Mouse (Mus musculus) left cerebral cortex, adult 8-10 months (tissue): ENCODE data around the gene Eif4e2. TPM values are rescaled to one million over a fixed set of nuclear protein-coding genes. Genes with fewer than 3 reads are reported as not detected.

Source experiments
- total RNA-seq, 4 experiments: library from RNA; stranded (reverse); gene quantifications; 2 replicates each; pipeline ENCODE4 v1.2.4; 2022

Gene Eif4e2
- total RNA-seq, 4 experiments from 2014 or later, result 57.6 to 68.2 (median 58.9) TPM

Other genes with a start within 250 kb of the Eif4e2 start
- gene Alppl2, start 124.0 kb upstream of the Eif4e2 start, total RNA-seq, result not detected
- gene Alpi, start 112.3 kb upstream of the Eif4e2 start, total RNA-seq, result under 1 TPM in 3 of 4 experiments, not detected in 1; 0.26 to 0.37 (median 0.30) TPM
- not detected for gene Akp3, start 88.9 kb upstream of the Eif4e2 start, total RNA-seq
- gene Ecel1, start 57.4 kb upstream of the Eif4e2 start, total RNA-seq, result 10 to 100 TPM; 15.6 to 23.3 (median 17.4) TPM
- gene Prss56, start 30.6 kb upstream of the Eif4e2 start, total RNA-seq, result 1 to 10 TPM; 1.8 to 4.2 (median 2.8) TPM
- gene Chrnd, start 23.3 kb upstream of the Eif4e2 start, total RNA-seq, result not detected
- not detected for gene Chrng, start 9.3 kb upstream of the Eif4e2 start, total RNA-seq
- gene Efhd1, start 50.4 kb downstream of the Eif4e2 start, total RNA-seq, result 10 to 100 TPM; 16.4 to 18.6 (median 17.5) TPM
- gene Gigyf2, start 113.1 kb downstream of the Eif4e2 start, total RNA-seq, result 100 to 1,000 TPM; 121 to 154 (median 142) TPM
- gene Kcnj13, start 180.8 kb downstream of the Eif4e2 start, total RNA-seq, result 1 to 10 TPM; 3.8 to 9.9 (median 5.2) TPM